Mouse (Mus musculus) hindbrain, embryonic 10.5 days (tissue): ENCODE measurements around the gene Nceh1. TPM values are rescaled to one million over a fixed set of nuclear protein-coding genes. Genes with fewer than 3 reads are reported as not detected.
A peak's percentile ranks its signal among the peaks of the same experiment; 100 is the strongest.
"Not testable (repeated sequence)": the region's sequence is repeated elsewhere in the genome, so short reads cannot be mapped to it uniquely, and the experiment has no call there.

Experiments used
- DNase-seq: peaks from one replicate; pipeline ENCODE4 v3.0.0-alpha.2; 2017; ENCODE audit warnings: low spot score
- H3K27ac ChIP-seq: fragments of 300-500 bp; sonication (generic); 2 replicates; pipeline ENCODE4 v1.5.1; 2016; ENCODE audit warnings: mild to moderate bottlenecking, moderate library complexity
- H3K27me3 ChIP-seq: fragments of 300-500 bp; sonication (generic); 2 replicates; pipeline ENCODE4 v1.6.1; 2016; ENCODE audit warnings: mild to moderate bottlenecking; ENCODE audit not compliant: poor library complexity, insufficient read depth, severe bottlenecking
- H3K36me3 ChIP-seq: fragments of 300-500 bp; sonication (generic); 2 replicates; pipeline ENCODE4 v1.6.1; 2016; ENCODE audit warnings: mild to moderate bottlenecking, moderate library complexity
- H3K4me1 ChIP-seq: fragments of 300-500 bp; sonication (generic); replicated peaks from 2 replicates; pipeline ENCODE4 v1.6.1; 2016; ENCODE audit warnings: mild to moderate bottlenecking
- H3K4me3 ChIP-seq: fragments of 300-500 bp; sonication (generic); 2 replicates; pipeline ENCODE4 v1.5.1; 2016; ENCODE audit warnings: mild to moderate bottlenecking, moderate library complexity
- H3K9me3 ChIP-seq: fragments of 300-500 bp; sonication (generic); 2 replicates; pipeline ENCODE4 v1.6.1; 2016; ENCODE audit warnings: mild to moderate bottlenecking, moderate library complexity
- WGBS: fragments of 180-500 bp; shearing (Covaris S2); methylation state at CpG from one replicate; pipeline ENCODE4 v1.1.7; 2016; 5-methylcytosine and 5-hydroxymethylcytosine counted together
- polyA plus RNA-seq: library from polyadenylated mRNA; unstranded; fragments of >200 nt; fragmentation: Nextera tagmentation; extraction: Ambion mirVana; gene quantifications from 2 replicates; pipeline ENCODE4 v1.2.1, GENCODE M21; 2016

Nceh1 gene
- polyA plus RNA-seq, 1 experiment from 2014 or later, result 3.3 TPM

GRCm38 (mm10) chr3:27246166-27246565, 63.4 kb downstream of the Nceh1 start:
- H3K27me3 ChIP-seq, result no peaks in the 10 kb centered on the region
- no peak overlapping the region for H3K27ac ChIP-seq
- no peaks in the 10 kb centered on the region for H3K9me3 ChIP-seq
- DNase-seq, result no peak
- H3K4me1 ChIP-seq, result no peaks in the 10 kb centered on the region
- H3K4me3 ChIP-seq, result no peak overlapping the region
- 88% methylated on average over 2 of the region's 2 CpGs for WGBS
- H3K36me3 ChIP-seq, result peaks cover 8% of the 10 kb centered on the region; the same call in 1 of the 2 replicates

- H3K4me3 ChIP-seq, result no peak overlapping the region
- H3K4me1 ChIP-seq, result no peaks in the 10 kb centered on the region
- 73% methylated on average over 1 of the region's 1 CpGs for WGBS
These were observed 65.0 kb downstream of the Nceh1 start for GRCm38 (mm10) chr3:27247785-27248184.

GRCm38 (mm10) chr3:27249030-27249429, 66.3 kb downstream of the Nceh1 start:
- WGBS, result 88% methylated on average over 9 of the region's 9 CpGs
- DNase-seq, result no peak
- Histone ChIP-seq H3K4me1 (no peaks in the 10 kb centered on the region), H3K9me3 (no peaks in the 10 kb centered on the region), H3K27me3 (no peaks in the 10 kb centered on the region), H3K4me3 (no peak overlapping the region), H3K36me3 (no peaks in the 10 kb centered on the region), H3K27ac (no peak overlapping the region)

More at GRCm38 (mm10) chr3:27247785-27248184, 65.0 kb downstream of the Nceh1 start:
- no peaks in the 10 kb centered on the region for H3K36me3 ChIP-seq
- no peaks in the 10 kb centered on the region for H3K9me3 ChIP-seq
- no peaks in the 10 kb centered on the region for H3K27me3 ChIP-seq
- H3K27ac ChIP-seq, result no peak overlapping the region
- no peak for DNase-seq

- DNase-seq, result no peak
- Histone ChIP-seq H3K9me3 (no peaks in the 10 kb centered on the region), H3K27me3 (no peaks in the 10 kb centered on the region), H3K4me3 (no peak overlapping the region), H3K4me1 (no peaks in the 10 kb centered on the region), H3K27ac (no peak overlapping the region), H3K36me3 (no peaks in the 10 kb centered on the region)
- WGBS, result 46% methylated on average over 7 of the region's 7 CpGs
These were observed 68.2 kb downstream of the Nceh1 start for GRCm38 (mm10) chr3:27250936-27251335.

GRCm38 (mm10) chr3:27258461-27258860, 75.7 kb downstream of the Nceh1 start:
- H3K36me3 ChIP-seq, result no peaks in the 10 kb centered on the region
- no peaks in the 10 kb centered on the region for H3K4me1 ChIP-seq
- WGBS, result 87% methylated on average over 10 of the region's 10 CpGs
- 0 out of 2 replicates have a peak, but pooled peaks cover 5% of the 10 kb centered on the region for H3K9me3 ChIP-seq
- H3K27ac ChIP-seq, result no peak overlapping the region
- no peak for DNase-seq
- no peak overlapping the region for H3K4me3 ChIP-seq
- no peaks in the 10 kb centered on the region for H3K27me3 ChIP-seq

GRCm38 (mm10) chr3:27260393-27260792, 77.6 kb downstream of the Nceh1 start:
- Histone ChIP-seq H3K9me3 (0 out of 2 replicates have a peak, but pooled peaks cover 5% of the 10 kb centered on the region), H3K27ac (no peak overlapping the region), H3K4me1 (no peaks in the 10 kb centered on the region), H3K4me3 (no peak overlapping the region), H3K27me3 (no peaks in the 10 kb centered on the region), H3K36me3 (no peaks in the 10 kb centered on the region)
- 93% methylated on average over 2 of the region's 2 CpGs for WGBS
- DNase-seq, result no peak

GRCm38 (mm10) chr3:27267327-27267726, 84.6 kb downstream of the Nceh1 start:
- Histone ChIP-seq H3K36me3 (no peaks in the 10 kb centered on the region), H3K4me3 (no peak overlapping the region), H3K27me3 (no peaks in the 10 kb centered on the region), H3K4me1 (peaks cover 10% of the 10 kb centered on the region), H3K27ac (no peak overlapping the region), H3K9me3 (no peaks in the 10 kb centered on the region)
- WGBS, result 88% methylated on average over 5 of the region's 5 CpGs
- no peak for DNase-seq

- Histone ChIP-seq H3K4me3 (no peak overlapping the region), H3K4me1 (peaks cover 11% of the 10 kb centered on the region), H3K9me3 (no peaks in the 10 kb centered on the region), H3K36me3 (no peaks in the 10 kb centered on the region), H3K27ac (no peak overlapping the region), H3K27me3 (no peaks in the 10 kb centered on the region)
- no peak for DNase-seq
- WGBS, result 76% methylated on average over 4 of the region's 4 CpGs
These were observed 85.1 kb downstream of the Nceh1 start for GRCm38 (mm10) chr3:27267887-27268286.

- H3K27me3 ChIP-seq, result no peaks in the 10 kb centered on the region
- 90% methylated on average over 4 of the region's 4 CpGs for WGBS
These were observed 86.4 kb downstream of the Nceh1 start for GRCm38 (mm10) chr3:27269151-27269550.

GRCm38 (mm10) chr3:27270160-27270962, 87.6 kb downstream of the Nceh1 start:
- no peaks in the 10 kb centered on the region for H3K9me3 ChIP-seq
- no peaks in the 10 kb centered on the region for H3K27me3 ChIP-seq
- H3K4me1 ChIP-seq, result peaks cover 14% of the 10 kb centered on the region
- H3K27ac ChIP-seq, result peak overlapping the region; percentile 29; the same call in 1 of the 2 replicates
- H3K4me3 ChIP-seq, result no peak overlapping the region
- WGBS, result 42% methylated on average over 11 of the region's 11 CpGs
- no peaks in the 10 kb centered on the region for H3K36me3 ChIP-seq
- peak; percentile 10 for DNase-seq

More at GRCm38 (mm10) chr3:27269151-27269550, 86.4 kb downstream of the Nceh1 start:
- Histone ChIP-seq H3K4me3 (no peak overlapping the region), H3K4me1 (peaks cover 14% of the 10 kb centered on the region), H3K36me3 (no peaks in the 10 kb centered on the region), H3K9me3 (no peaks in the 10 kb centered on the region), H3K27ac (no peak overlapping the region)
- no peak for DNase-seq

- Histone ChIP-seq H3K27me3 (no peaks in the 10 kb centered on the region), H3K36me3 (no peaks in the 10 kb centered on the region), H3K4me1 (peaks cover 14% of the 10 kb centered on the region), H3K9me3 (no peaks in the 10 kb centered on the region), H3K4me3 (no peak overlapping the region), H3K27ac (peak overlapping the region; percentile 62; the same call in 1 of the 2 replicates)
- no peak for DNase-seq
- 29% methylated on average over 7 of the region's 7 CpGs for WGBS
These were observed 90.4 kb downstream of the Nceh1 start for GRCm38 (mm10) chr3:27272926-27273745.

GRCm38 (mm10) chr3:27279286-27279925, 96.6 kb downstream of the Nceh1 start:
- WGBS, result 96% methylated on average over 14 of the region's 14 CpGs
- peaks cover 12% of the 10 kb centered on the region for H3K4me1 ChIP-seq
- H3K9me3 ChIP-seq, DNase-seq, H3K36me3 ChIP-seq, H3K27ac ChIP-seq, H3K27me3 ChIP-seq, H3K4me3 ChIP-seq: not testable (repeated sequence)
